ENCODE assay signal across 7 mouse cellular contexts in genomic region chr17:32117287-32117871, GRCm38 (mm10). TPM values are rescaled to one million over a fixed set of nuclear protein-coding genes. Genes with fewer than 3 reads are reported as not detected.
A peak's percentile ranks its signal among the peaks of the same experiment; 100 is the strongest.
DNase-seq lines count a peak whose midpoint lies in the region; ATAC-seq lines count a peak whose summit lies in the region.

No protein-coding gene starts in this region.

- H3K4me1 ChIP-seq in midbrain, embryonic 15.5 days, result peaks cover 36% of the 10 kb centered on the region

- DNase-seq in urinary bladder, postnatal 14 days (ENCODE audit: low spot score), result peak; percentile 43
- DNase-seq in urinary bladder, adult 2 months (ENCODE audit: low spot score), result no peak
- peak; percentile 63 for DNase-seq in gastrocnemius, postnatal 14 days
- DNase-seq in kidney, postnatal 10 days, result peak; percentile 73
- no peak for DNase-seq in cerebellum, postnatal 25 days
- no peak for DNase-seq in T-cell, adult 2 months (ENCODE audit: low spot score)

- H3K9me3 ChIP-seq in midbrain, embryonic 15.5 days, result no peaks in the 10 kb centered on the region

- no peak overlapping the region for H3K4me3 ChIP-seq in midbrain, embryonic 15.5 days

- ATAC-seq in midbrain, embryonic 15.5 days (replicated peaks), result 0 out of 2 replicates have a peak, but pooled peaks have one; percentile 2

- peak overlapping the region; percentile 44; the same call in 1 of the 2 replicates for H3K4me2 ChIP-seq in midbrain, embryonic 15.5 days

- intact Hi-C loops in gastrocnemius, postnatal 14 days (cut with DNase I; ENCODE audit: low total_unique reads), result no loop called here

- 0 out of 2 replicates have a peak overlapping the region, but pooled peaks have one; percentile 15 for H3K27ac ChIP-seq in midbrain, embryonic 15.5 days

- H3K9ac ChIP-seq in midbrain, embryonic 15.5 days, result no peak overlapping the region

- no peaks in the 10 kb centered on the region for H3K27me3 ChIP-seq in midbrain, embryonic 15.5 days (replicated peaks)

- WGBS in midbrain, embryonic 15.5 days, result 45% methylated on average over 5 of the region's 5 CpGs

- no peaks in the 10 kb centered on the region for H3K36me3 ChIP-seq in midbrain, embryonic 15.5 days (replicated peaks)

RNA-seq across cellular contexts. Expression of gene Notch3, which starts 49.3 kb away (rescaled TPM):
- 16.1 and 21.5 TPM in 2 replicates for polyA plus RNA-seq in urinary bladder, adult 2 months (2012; rRNA removed)
- total RNA-seq in gastrocnemius, postnatal 14 days (2021), result 10 to 100 TPM; 28.5 to 34.6 TPM
- 7.9 and 8.9 TPM in 2 replicates for polyA plus RNA-seq in midbrain, embryonic 15.5 days (2015; fragmentation: Nextera tagmentation; extraction: Ambion mirVana)

Comparison
In these comparisons a context has a peak if more than half of its experiments do, and no peak if none do; other contexts are left out.
1. DNase-seq: peak in urinary bladder, postnatal 14 days (single experiment), gastrocnemius, postnatal 14 days (single experiment) and kidney, postnatal 10 days (single experiment); none in urinary bladder, adult 2 months (single experiment), cerebellum, postnatal 25 days (0 of 2) and T-cell, adult 2 months (single experiment).